Mouse (Mus musculus): Measurements from ENCODE around the gene Tank.

The Tank gene

GRCm38 (mm10) chr2:61578433-61578832, at the start of gene Tank:
TSS of gene Tank (plus strand) at chr2:61578585.
- peak; percentile 7 to 27 for DNase-seq (ENCODE audit: low spot score in 2 of 2)

GRCm38 (mm10) chr2:61532326-61532725, 46.1 kb upstream of the Tank start:
- DNase-seq (ENCODE audit: low spot score in 2 of 2): no peak

DNA sequence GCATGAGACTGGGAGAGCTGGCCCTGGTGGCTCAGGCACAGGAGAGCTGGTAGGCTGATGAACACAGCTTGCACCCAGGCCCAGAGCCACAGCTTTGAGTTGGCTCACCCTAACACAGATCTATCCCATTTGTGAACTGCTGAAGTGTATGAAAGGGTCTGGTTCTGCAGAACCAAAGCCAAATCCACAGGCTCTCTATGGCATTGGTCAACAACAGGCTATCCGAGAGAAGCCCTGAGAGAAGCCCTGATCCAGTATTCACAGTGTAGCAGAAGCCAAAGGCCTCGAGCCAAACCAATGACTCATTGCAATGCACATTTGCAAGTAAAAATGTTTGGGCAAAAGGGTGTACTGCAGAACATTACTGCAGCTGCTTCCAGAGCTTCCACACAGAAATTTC, 45.3 kb upstream of the Tank start:
- DNase-seq (ENCODE audit: low spot score in 2 of 2): peak; percentile 70 to 77

DNA sequence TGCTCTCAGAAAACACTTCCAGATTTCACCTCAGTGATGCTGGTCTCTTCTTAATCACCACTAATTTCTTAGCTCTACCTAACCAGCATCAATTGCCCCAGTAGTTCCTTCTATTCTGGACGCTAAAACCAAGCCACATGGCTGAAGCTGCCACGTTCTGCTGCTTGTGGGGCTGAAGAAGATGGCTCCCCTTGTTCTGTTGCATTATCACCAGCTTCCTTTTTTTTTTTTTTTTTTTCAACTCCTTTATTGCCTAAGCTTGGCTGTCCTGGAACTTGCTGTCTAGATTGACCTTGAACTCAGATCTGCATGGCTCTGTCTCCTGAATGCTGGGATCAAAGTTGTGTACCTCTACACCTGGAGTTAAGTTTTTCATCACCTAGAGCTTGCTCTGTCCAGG, 41.5 kb upstream of the Tank start:
- DNase-seq (ENCODE audit: low spot score in 2 of 2): no peak

DNA sequence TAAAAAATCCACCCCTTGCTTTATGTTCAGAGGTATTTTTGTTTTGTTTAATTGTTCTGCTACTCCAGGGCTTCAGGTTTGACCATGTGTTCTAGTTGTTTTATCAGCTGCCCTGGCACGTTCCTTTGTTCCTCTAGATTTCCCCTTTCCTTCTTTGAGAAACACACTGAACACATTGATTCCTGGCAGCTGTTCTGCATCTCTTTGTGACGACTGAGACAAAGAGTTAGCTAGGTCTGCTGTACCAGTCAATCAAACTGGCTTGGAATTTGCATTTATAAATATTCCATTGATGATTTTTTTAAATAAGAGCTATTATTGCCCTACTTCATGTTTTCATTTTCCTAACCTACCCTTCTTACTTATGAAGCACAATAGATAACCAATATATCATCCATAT, 39.0 kb upstream of the Tank start:
- DNase-seq (ENCODE audit: low spot score in 2 of 2): no peak

GRCm38 (mm10) chr2:61542426-61542825, 36.0 kb upstream of the Tank start:
- DNase-seq (ENCODE audit: low spot score in 2 of 2): no peak

- no peak for DNase-seq (ENCODE audit: low spot score in 2 of 2)
Measured at GRCm38 (mm10) chr2:61545666-61546065, 32.7 kb upstream of the Tank start.

- no peak for DNase-seq (ENCODE audit: low spot score in 2 of 2)
Measured at GRCm38 (mm10) chr2:61548021-61548420, 30.4 kb upstream of the Tank start.

DNA sequence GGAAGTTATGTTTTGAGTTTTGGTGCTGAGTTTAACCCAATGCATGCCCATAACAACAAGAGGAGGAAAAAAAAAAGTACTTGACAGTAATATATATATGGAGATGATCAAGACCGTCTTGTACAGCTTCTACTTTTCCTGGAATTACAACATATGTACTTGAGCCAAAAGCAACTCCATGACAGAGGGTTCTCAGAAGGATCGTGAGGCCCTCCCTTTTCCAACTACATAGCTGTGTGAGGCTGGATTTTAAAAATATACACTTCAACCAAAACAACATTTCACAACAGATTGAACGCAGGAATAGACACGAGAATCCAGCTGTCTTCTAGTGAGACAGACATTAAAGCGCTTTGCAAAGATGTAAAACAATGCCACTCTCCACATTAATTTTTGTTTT, 26.7 kb upstream of the Tank start:
- DNase-seq (ENCODE audit: low spot score in 2 of 2): no peak

GRCm38 (mm10) chr2:61555367-61555766, 23.0 kb upstream of the Tank start:
- DNase-seq (ENCODE audit: low spot score in 2 of 2): no peak

GRCm38 (mm10) chr2:61555825-61556224, 22.6 kb upstream of the Tank start:
- no peak for DNase-seq (ENCODE audit: low spot score in 2 of 2)

- no peak for DNase-seq (ENCODE audit: low spot score in 2 of 2)
Measured at GRCm38 (mm10) chr2:61556639-61557038, 21.7 kb upstream of the Tank start.

DNA sequence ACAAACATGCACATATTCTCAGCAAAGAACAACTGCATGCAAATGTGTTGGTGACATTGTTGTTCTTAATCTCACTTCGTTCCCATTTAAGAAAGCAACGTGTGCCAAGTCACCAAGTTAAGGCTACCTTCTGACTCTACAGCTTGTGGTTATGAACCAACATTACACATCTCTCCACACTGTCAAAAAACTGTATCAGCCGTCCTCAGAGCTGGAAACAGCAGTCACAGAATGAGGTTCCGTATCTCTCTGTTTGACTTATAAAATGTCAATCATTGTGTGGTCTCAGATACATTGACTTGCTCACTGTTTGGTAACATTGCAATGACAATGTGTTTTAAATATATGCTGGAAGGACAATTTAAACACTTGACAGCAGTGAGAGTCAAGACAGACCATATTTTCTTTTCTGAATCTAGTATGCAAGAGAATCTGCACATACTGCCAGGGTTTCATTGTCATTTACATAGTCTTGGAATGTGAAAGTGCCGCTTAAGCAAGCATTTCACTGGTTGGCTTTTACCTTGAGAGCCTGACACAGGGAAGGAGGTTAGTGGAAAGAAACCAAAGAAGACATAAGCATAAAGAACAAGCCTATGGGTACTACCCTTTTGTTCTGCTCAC, 20.4 kb upstream of the Tank start:
- DNase-seq (ENCODE audit: low spot score in 2 of 2): no peak

DNA sequence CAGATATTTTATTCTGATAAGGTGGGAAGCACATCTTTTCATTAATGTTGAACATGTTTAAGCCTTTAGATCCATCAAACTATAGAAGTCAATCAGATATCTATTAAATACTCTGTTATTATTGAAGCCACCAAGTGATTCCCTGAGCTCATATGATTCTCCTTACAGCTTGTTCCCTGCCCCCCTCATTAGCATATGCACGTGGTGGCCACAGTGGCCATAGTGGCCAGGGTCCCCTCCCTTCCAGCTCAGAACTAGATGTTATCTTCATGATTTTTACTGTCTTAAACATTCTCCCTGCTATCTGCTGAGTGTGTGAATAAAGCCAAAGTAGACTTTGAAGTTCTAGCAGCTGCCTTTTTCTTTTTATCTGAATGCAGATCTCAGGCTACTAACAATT, 17.3 kb upstream of the Tank start:
- no peak for DNase-seq (ENCODE audit: low spot score in 2 of 2)

- no peak for DNase-seq (ENCODE audit: low spot score in 2 of 2)
Measured at GRCm38 (mm10) chr2:61563202-61563601, 15.2 kb upstream of the Tank start.

GRCm38 (mm10) chr2:61567045-61567783, 11.2 kb upstream of the Tank start:
- DNase-seq (ENCODE audit: low spot score in 2 of 2): no peak

- no peak for DNase-seq (ENCODE audit: low spot score in 2 of 2)
Measured at GRCm38 (mm10) chr2:61569181-61569580, 9.2 kb upstream of the Tank start.

DNA sequence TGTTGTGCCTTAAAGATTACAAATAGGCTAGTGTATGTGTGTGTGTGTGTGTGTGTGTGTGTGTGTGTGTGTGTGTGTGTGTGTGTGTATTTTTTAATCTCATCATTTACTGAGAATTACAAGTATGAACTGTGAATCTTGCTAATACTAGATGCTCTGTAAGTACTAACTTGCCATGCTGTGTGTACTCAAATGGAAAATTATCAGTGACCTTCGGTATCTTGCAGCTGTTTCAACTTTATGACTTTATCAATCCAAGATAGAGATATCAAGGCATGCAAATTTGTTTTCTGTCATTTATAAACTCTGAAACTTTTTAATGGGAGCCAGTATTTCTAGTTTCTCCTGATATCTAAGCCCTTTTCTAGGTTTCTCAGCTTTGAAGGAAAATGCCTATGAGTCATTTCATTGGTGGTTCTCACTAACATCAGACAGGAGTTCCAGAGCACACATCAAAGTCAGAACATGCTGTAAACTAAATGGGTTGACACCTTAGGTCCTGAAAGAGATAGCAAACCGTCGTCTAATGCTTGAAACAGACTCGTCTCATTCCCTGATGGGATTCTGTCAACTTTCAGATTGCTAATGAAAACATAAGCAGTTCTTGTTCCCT, 6.9 kb upstream of the Tank start:
- no peak for DNase-seq (ENCODE audit: low spot score in 2 of 2)

GRCm38 (mm10) chr2:61576497-61576896, 1.9 kb upstream of the Tank start:
- DNase-seq (ENCODE audit: low spot score in 2 of 2): no peak

- DNase-seq (ENCODE audit: low spot score in 2 of 2): no peak
Measured at GRCm38 (mm10) chr2:61576928-61577695, 1.3 kb upstream of the Tank start.

DNA sequence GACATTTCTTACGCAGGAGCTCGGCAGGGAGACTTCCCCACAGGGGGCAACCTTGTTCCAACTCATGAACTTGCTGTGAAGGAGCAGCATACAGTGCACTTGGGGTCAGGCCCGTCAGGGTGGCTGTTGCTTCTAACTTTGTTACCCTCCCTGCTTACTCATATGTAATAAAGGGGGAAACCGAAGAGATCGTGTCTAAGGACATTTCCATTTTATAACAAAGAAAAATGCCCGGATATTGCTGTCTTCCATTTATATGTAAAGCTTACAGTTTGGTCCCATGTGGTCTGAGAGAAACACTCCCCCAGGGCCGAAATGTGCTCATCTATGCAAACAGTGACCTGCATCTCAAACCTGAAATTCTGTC, 706 bp upstream of the Tank start:
- DNase-seq (ENCODE audit: low spot score in 2 of 2): no peak

GRCm38 (mm10) chr2:61579501-61579990, 1.2 kb downstream of the Tank start:
- no peak for DNase-seq (ENCODE audit: low spot score in 2 of 2)

Measured in heart, adult 9 months (tissue).